In the genomic region with DNA sequence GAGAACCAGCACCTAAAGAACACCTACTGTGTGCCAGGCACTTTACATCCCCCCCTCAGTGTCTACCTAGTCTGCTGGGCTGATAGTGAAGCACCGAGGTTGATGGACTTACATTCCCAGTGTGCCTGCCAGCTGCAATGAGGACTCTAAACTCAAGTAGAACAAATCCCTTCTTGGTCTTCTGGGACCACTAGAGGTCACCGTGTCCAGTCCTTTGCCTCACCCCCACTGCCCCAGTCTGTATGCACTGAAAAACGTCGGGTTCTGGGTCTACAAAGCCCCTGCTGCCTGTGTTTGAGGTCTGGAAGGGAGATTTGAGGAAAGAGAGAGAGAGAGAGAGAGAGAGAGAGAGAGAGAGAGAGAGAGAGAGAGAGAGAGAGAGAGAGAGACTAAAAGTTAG, we compare ENCODE assay signal across 9 mouse cellular contexts. TPM values are rescaled to one million over a fixed set of nuclear protein-coding genes. Genes with fewer than 3 reads are reported as not detected.
DNase-seq lines count a peak whose midpoint lies in the region; ATAC-seq and TF ChIP-seq lines count a peak whose summit lies in the region.
"Had no signal": no experiment of that assay in that cellular context is flagged by ENCODE, and none has a peak within 500 bp of the region (broad histone marks: within the 10 kb centered on the region; RNA-seq: fewer than 3 reads in every experiment).

No protein-coding gene starts in this region.

- no peak for ATAC-seq in embryonic facial prominence, embryonic 13.5 days (ENCODE audit: insufficient number of reproducible peaks, insufficient read depth, low FRiP score, low TSS enrichment, low read depth)
- no peak for ATAC-seq in intestine, postnatal 0 days

- peak overlapping the region; percentile 80 for H3K4me2 ChIP-seq in embryonic facial prominence, embryonic 13.5 days
- H3K4me2 ChIP-seq in intestine, postnatal 0 days (replicated peaks; ENCODE audit: low read depth), result peak overlapping the region; percentile 54

- no peaks in the 10 kb centered on the region for H3K9me3 ChIP-seq in embryonic facial prominence, embryonic 13.5 days
- no peaks in the 10 kb centered on the region for H3K9me3 ChIP-seq in intestine, postnatal 0 days (ENCODE audit: control insufficient read depth)

- peak overlapping the region; percentile 99 for H3K27ac ChIP-seq in left cerebral cortex, adult 2 months
- peak overlapping the region; percentile 90 for H3K27ac ChIP-seq in embryonic facial prominence, embryonic 13.5 days
- H3K27ac ChIP-seq in intestine, postnatal 0 days (ENCODE audit: low read depth, low read length), result peak overlapping the region; percentile 68

- intact Hi-C loops in left cerebral cortex, adult 2 months (cut with DNase I), result no loop called here

- 4% methylated on average over 4 of the region's 4 CpGs for WGBS in embryonic facial prominence, embryonic 13.5 days
- 4% methylated on average over 4 of the region's 4 CpGs for WGBS in intestine, postnatal 0 days

- H3K4me1 ChIP-seq in embryonic facial prominence, embryonic 13.5 days, result peaks cover 56% of the 10 kb centered on the region
- H3K4me1 ChIP-seq in intestine, postnatal 0 days (replicated peaks; ENCODE audit: control insufficient read depth, insufficient read depth, low read length), result 0 out of 2 replicates have a peak, but pooled peaks cover 8% of the 10 kb centered on the region

- H3K4me3 ChIP-seq in left cerebral cortex, adult 2 months, result peak overlapping the region; percentile 59
- peak overlapping the region; percentile 41; the same call in 1 of the 2 replicates for H3K4me3 ChIP-seq in embryonic facial prominence, embryonic 13.5 days
- no peak overlapping the region for H3K4me3 ChIP-seq in intestine, postnatal 0 days (ENCODE audit: low read depth, low read length)

- no peak for DNase-seq in left cerebral cortex, adult 2 months (ENCODE audit: extremely low spot score in 1 of 2, low spot score in 2 of 2)
- no peak for DNase-seq in left cerebral cortex, adult 11 months (ENCODE audit: low spot score)
- DNase-seq in retina, embryonic 14.5 days (ENCODE audit: low spot score), result peak; percentile 46
- DNase-seq in adrenal gland, adult 8-10 months, result no peak
- no peak for DNase-seq in kidney, postnatal 36 days
- no peak for DNase-seq in T-cell, adult 2 months (ENCODE audit: low spot score)

- H3K9ac ChIP-seq in embryonic facial prominence, embryonic 13.5 days, result peak overlapping the region; percentile 72
- no peak overlapping the region for H3K9ac ChIP-seq in intestine, postnatal 0 days (ENCODE audit: low read depth, low read length)

- TF ChIP-seq CTCF in left cerebral cortex, adult 2 months (IDR thresholded peaks at IDR 0.05), result no peak
- TF ChIP-seq CTCF in intestine, postnatal 0 days (IDR thresholded peaks at IDR 0.05; ENCODE audit: low read depth), result 0 out of 2 replicates have a peak, but pooled peaks have one; percentile 14

- H3K36me3 ChIP-seq in embryonic facial prominence, embryonic 13.5 days, result peaks cover 19% of the 10 kb centered on the region
- peaks cover 14% of the 10 kb centered on the region for H3K36me3 ChIP-seq in intestine, postnatal 0 days (ENCODE audit: control insufficient read depth, insufficient read depth)

- H3K27me3 ChIP-seq in embryonic facial prominence, embryonic 13.5 days, result no peaks in the 10 kb centered on the region
- H3K27me3 ChIP-seq in intestine, postnatal 0 days (replicated peaks; ENCODE audit: control insufficient read depth, insufficient read depth, low read length), result 0 out of 2 replicates have a peak, but pooled peaks cover 6% of the 10 kb centered on the region

RNA-seq across cellular contexts. Expression of a gene that starts 1.1 kb away (rescaled TPM):
- 1 to 10 TPM; 2.8 to 4.4 TPM for total RNA-seq in left cerebral cortex, adult 2 months (2021)
- 0.51 and 0.62 TPM in 2 replicates for polyA plus RNA-seq in embryonic facial prominence, embryonic 13.5 days (2015; fragmentation: Nextera tagmentation; extraction: Ambion mirVana)
- polyA plus RNA-seq in intestine, postnatal 0 days (2015; fragmentation: Nextera tagmentation; extraction: Ambion mirVana), result 2.3 and 2.6 TPM in 2 replicates
- total RNA-seq in adrenal gland, adult 8-10 months (2022), result 1 to 10 TPM; 1.7 to 4.5 (median 2.2) TPM

RNA-seq across cellular contexts. Expression of a gene that starts 2.7 kb away (rescaled TPM):
- total RNA-seq in left cerebral cortex, adult 2 months (2021), result 100 to 1,000 TPM in 1 of 2 experiments, 10 to 100 TPM in 1; 99.7 to 109 TPM
- polyA plus RNA-seq in embryonic facial prominence, embryonic 13.5 days (2015; fragmentation: Nextera tagmentation; extraction: Ambion mirVana), result 3.3 and 4.6 TPM in 2 replicates
- 1.5 and 1.9 TPM in 2 replicates for polyA plus RNA-seq in intestine, postnatal 0 days (2015; fragmentation: Nextera tagmentation; extraction: Ambion mirVana)
- 10 to 100 TPM in 2 of 4 experiments, 1 to 10 TPM in 2; 8.5 to 13.3 (median 10.4) TPM for total RNA-seq in adrenal gland, adult 8-10 months (2022)

RNA-seq across cellular contexts. Expression of a gene that starts 9.5 kb away (rescaled TPM):
- total RNA-seq in left cerebral cortex, adult 2 months (2021), result 10 to 100 TPM; 15.8 to 16.4 TPM
- polyA plus RNA-seq in embryonic facial prominence, embryonic 13.5 days (2015; fragmentation: Nextera tagmentation; extraction: Ambion mirVana), result 4.3 and 4.8 TPM in 2 replicates
- polyA plus RNA-seq in intestine, postnatal 0 days (2015; fragmentation: Nextera tagmentation; extraction: Ambion mirVana), result 2.9 TPM in 2 replicates
- total RNA-seq in adrenal gland, adult 8-10 months (2022), result 10 to 100 TPM; 14.4 to 20.6 (median 16.2) TPM

RNA-seq across cellular contexts. Expression of a gene that starts 18.2 kb away (rescaled TPM):
- total RNA-seq in left cerebral cortex, adult 2 months (2021), result under 1 TPM; 0.27 to 0.28 TPM
- 0.15 TPM in 1 of 2 replicates, not detected in the other for polyA plus RNA-seq in embryonic facial prominence, embryonic 13.5 days (2015; fragmentation: Nextera tagmentation; extraction: Ambion mirVana)
- polyA plus RNA-seq in intestine, postnatal 0 days (2015; fragmentation: Nextera tagmentation; extraction: Ambion mirVana), result not detected in 2 replicates
- under 1 TPM in 1 of 4 experiments, not detected in 3; 0.26 TPM for total RNA-seq in adrenal gland, adult 8-10 months (2022)
- polyA plus RNA-seq: gonadal fat pad, adult 2 months had no signal

RNA-seq across cellular contexts. Expression of a gene that starts 39.7 kb away (rescaled TPM):
- under 1 TPM in 1 of 2 experiments, not detected in 1; 0.91 TPM for total RNA-seq in left cerebral cortex, adult 2 months (2021)
- polyA plus RNA-seq in embryonic facial prominence, embryonic 13.5 days (2015; fragmentation: Nextera tagmentation; extraction: Ambion mirVana), result 0.18 TPM in 1 of 2 replicates, not detected in the other
- 0.47 and 0.76 TPM in 2 replicates for polyA plus RNA-seq in intestine, postnatal 0 days (2015; fragmentation: Nextera tagmentation; extraction: Ambion mirVana)
- 1 to 10 TPM in 2 of 4 experiments, under 1 TPM in 1, not detected in 1; 0.45 to 2.1 (median 1.8) TPM for total RNA-seq in adrenal gland, adult 8-10 months (2022)

Comparison
In these comparisons a context has a peak if more than half of its experiments do, and no peak if none do; other contexts are left out.
1. RNA of a gene that starts 2.7 kb away (total RNA-seq): 99.7 to 109 TPM in left cerebral cortex, adult 2 months; 8.5 to 13.3 TPM in adrenal gland, adult 8-10 months; every median in the first group is over 4 times any median in the second.
2. Peak in every context shown above with its lines, with median percentiles within 50 percentile points of each other: H3K27ac ChIP-seq.